Mouse (Mus musculus) hindbrain, embryonic 11.5 days (tissue): ENCODE measurements around the gene Hdhd5. TPM values are rescaled to one million over a fixed set of nuclear protein-coding genes. Genes with fewer than 3 reads are reported as not detected.

Experiments
- ATAC-seq: fragments of 200-750 bp; cut with Nextera tagmentation; 2 replicates; pipeline ENCODE4 v1.8.0; 2017; ENCODE audit warnings: mild to moderate bottlenecking, moderate TSS enrichment, moderate library complexity; ENCODE audit not compliant: low FRiP score
- DNase-seq: peaks from one replicate; pipeline ENCODE4 v3.0.0-alpha.2; 2015; ENCODE audit warnings: low spot score
- H3K27ac ChIP-seq: fragments of 300-500 bp; sonication (generic); 2 replicates; pipeline ENCODE4 v1.5.1; 2014; ENCODE audit warnings: mild to moderate bottlenecking, low read depth, low read length
- H3K27me3 ChIP-seq: fragments of 300-500 bp; sonication (generic); 2 replicates; pipeline ENCODE4 v1.6.1; 2014; ENCODE audit warnings: mild to moderate bottlenecking, low read length, moderate library complexity, mixed read lengths; ENCODE audit not compliant: control insufficient read depth, insufficient read depth
- H3K36me3 ChIP-seq: fragments of 300-500 bp; sonication (generic); 2 replicates; pipeline ENCODE4 v1.6.1; 2014; ENCODE audit warnings: mild to moderate bottlenecking, low read length, moderate library complexity, mixed read lengths; ENCODE audit not compliant: control insufficient read depth, insufficient read depth
- H3K4me1 ChIP-seq: fragments of 300-500 bp; sonication (generic); replicated peaks from 2 replicates; pipeline ENCODE4 v1.6.1; 2014; ENCODE audit warnings: low read length, mixed read lengths; ENCODE audit not compliant: control insufficient read depth, insufficient read depth
- H3K4me2 ChIP-seq: fragments of 300-500 bp; sonication (generic); replicated peaks from 2 replicates; pipeline ENCODE4 v1.6.1; 2014; ENCODE audit warnings: mild to moderate bottlenecking, low read depth, low read length
- H3K4me3 ChIP-seq: fragments of 300-500 bp; sonication (generic); 2 replicates; pipeline ENCODE4 v1.5.1; 2014; ENCODE audit warnings: low read depth, low read length
- H3K9ac ChIP-seq: fragments of 300-500 bp; sonication (generic); 2 replicates; pipeline ENCODE4 v1.6.1; 2014; ENCODE audit warnings: low read depth, low read length
- H3K9me3 ChIP-seq: fragments of 300-500 bp; sonication (generic); 2 replicates; pipeline ENCODE4 v1.6.1; 2016; ENCODE audit warnings: low read length; ENCODE audit not compliant: control insufficient read depth
- WGBS: fragments of 180-500 bp; shearing (Covaris S2); extraction: QIAGEN DNeasy Blood & Tissue Kit; methylation state at CpG from one replicate; pipeline ENCODE4 v1.1.7; 2014; 5-methylcytosine and 5-hydroxymethylcytosine counted together
- polyA plus RNA-seq: library from polyadenylated mRNA; unstranded; fragments of >200 nt; fragmentation: Nextera tagmentation; extraction: Ambion mirVana; gene quantifications from 2 replicates; pipeline ENCODE4 v1.2.1, GENCODE M21; 2014

Hdhd5 gene
- polyA plus RNA-seq, 1 experiment from 2014 or later = 13.8 TPM

- peak; percentile 50 for DNase-seq
- peak; percentile 61 for ATAC-seq
- H3K9ac ChIP-seq = peak overlapping the region; percentile 23; the same call in 1 of the 2 replicates
- H3K27ac ChIP-seq = peak overlapping the region; percentile 85
- H3K36me3 ChIP-seq = no peaks in the 10 kb centered on the region
- H3K4me2 ChIP-seq = 0 out of 2 replicates have a peak overlapping the region, but pooled peaks have one; percentile 17
- H3K27me3 ChIP-seq = no peaks in the 10 kb centered on the region
- 13% methylated on average over 8 of the region's 8 CpGs for WGBS
- no peak overlapping the region for H3K4me3 ChIP-seq
- H3K9me3 ChIP-seq = no peaks in the 10 kb centered on the region
- peaks cover 11% of the 10 kb centered on the region for H3K4me1 ChIP-seq
Measured at GRCm38 (mm10) chr6:120472455-120473140, 58.5 kb downstream of the Hdhd5 start.

DNA sequence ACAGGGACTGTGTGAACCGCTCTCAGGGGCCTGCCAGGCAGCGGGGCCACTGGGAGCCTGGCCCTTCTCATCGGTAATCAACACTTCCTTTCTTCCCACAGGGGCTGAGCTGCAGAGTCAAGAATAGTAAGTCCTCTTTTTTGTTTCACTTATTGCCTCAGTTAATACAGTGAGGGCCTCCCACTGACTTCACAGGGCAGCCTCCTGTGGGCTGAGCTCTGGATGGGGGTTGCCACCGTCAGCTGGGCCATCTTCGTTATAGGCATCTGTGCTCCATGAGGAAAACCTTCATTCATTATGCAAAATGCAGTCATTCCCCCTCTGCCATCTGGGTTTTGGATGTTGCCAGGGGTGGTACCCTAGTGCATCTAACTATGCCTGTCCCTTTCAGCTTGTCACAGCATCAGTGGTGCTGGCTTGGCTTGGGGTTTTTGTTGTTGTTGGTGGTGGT, 59.1 kb downstream of the Hdhd5 start:
- Histone ChIP-seq H3K27ac (peak overlapping the region; percentile 85), H3K4me2 (0 out of 2 replicates have a peak overlapping the region, but pooled peaks have one; percentile 17), H3K4me1 (peaks cover 11% of the 10 kb centered on the region), H3K9me3 (no peaks in the 10 kb centered on the region), H3K9ac (peak overlapping the region; percentile 21; the same call in 1 of the 2 replicates), H3K27me3 (no peaks in the 10 kb centered on the region), H3K36me3 (no peaks in the 10 kb centered on the region), H3K4me3 (no peak overlapping the region)
- DNase-seq (peak; percentile 61), ATAC-seq (peak; percentile 80)
- WGBS = 4% methylated on average over 5 of the region's 5 CpGs

DNA sequence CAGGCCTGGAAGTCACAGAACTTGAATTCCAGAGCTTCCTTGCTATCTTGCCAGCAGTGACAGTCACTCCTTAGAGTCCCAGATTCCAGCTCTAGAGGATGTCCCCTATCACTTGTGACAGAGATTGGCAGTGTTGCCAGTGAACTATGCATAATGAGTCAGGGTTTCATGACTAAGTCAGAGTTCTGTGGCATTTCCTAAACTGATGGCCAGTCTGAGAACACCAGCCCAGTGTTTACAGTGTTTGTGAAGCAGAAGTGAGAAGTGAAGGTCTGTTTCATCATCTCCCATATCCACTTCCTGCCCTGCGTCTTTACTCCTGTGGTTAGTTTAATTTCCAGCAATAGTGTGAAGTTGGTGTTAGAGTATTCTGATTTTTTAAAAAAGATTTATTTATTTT, 60.5 kb downstream of the Hdhd5 start:
- peaks cover 11% of the 10 kb centered on the region for H3K4me1 ChIP-seq
- no peak overlapping the region for H3K4me2 ChIP-seq
- H3K9me3 ChIP-seq = no peaks in the 10 kb centered on the region
- H3K4me3 ChIP-seq = no peak overlapping the region
- WGBS = 97% methylated on average over 1 of the region's 1 CpGs
- no peak overlapping the region for H3K27ac ChIP-seq
- H3K36me3 ChIP-seq = no peaks in the 10 kb centered on the region
- DNase-seq (no peak), ATAC-seq (no peak)
- no peaks in the 10 kb centered on the region for H3K27me3 ChIP-seq
- H3K9ac ChIP-seq = no peak overlapping the region

DNA sequence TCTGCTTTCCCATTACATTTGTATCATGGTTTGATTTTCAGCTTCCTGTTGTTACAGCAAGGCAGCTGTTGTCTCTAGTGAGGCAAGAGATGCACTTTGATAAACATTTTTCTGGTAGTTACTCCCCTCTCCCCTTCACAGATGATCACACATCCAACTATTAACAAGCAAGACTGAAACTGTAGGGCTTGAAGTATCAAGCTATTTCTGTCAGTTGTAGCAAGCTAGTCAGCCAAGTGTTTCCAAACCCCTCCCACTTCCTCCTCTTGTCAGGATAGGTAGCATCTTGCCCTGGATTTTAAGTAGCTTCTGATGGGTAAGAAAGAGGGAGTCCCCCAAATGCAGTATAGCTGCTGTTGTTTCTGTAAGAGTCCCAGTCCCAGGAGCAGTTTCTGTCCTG, 61.3 kb downstream of the Hdhd5 start:
- no peaks in the 10 kb centered on the region for H3K36me3 ChIP-seq
- no peaks in the 10 kb centered on the region for H3K9me3 ChIP-seq
- H3K4me1 ChIP-seq = peaks cover 11% of the 10 kb centered on the region
- DNase-seq = no peak
- H3K4me3 ChIP-seq = no peak overlapping the region
- H3K4me2 ChIP-seq = no peak overlapping the region
- no peak overlapping the region for H3K27ac ChIP-seq
- peaks cover under 1% of the 10 kb centered on the region; the same call in 1 of the 2 replicates for H3K27me3 ChIP-seq
- no peak for ATAC-seq
- H3K9ac ChIP-seq = no peak overlapping the region

DNA sequence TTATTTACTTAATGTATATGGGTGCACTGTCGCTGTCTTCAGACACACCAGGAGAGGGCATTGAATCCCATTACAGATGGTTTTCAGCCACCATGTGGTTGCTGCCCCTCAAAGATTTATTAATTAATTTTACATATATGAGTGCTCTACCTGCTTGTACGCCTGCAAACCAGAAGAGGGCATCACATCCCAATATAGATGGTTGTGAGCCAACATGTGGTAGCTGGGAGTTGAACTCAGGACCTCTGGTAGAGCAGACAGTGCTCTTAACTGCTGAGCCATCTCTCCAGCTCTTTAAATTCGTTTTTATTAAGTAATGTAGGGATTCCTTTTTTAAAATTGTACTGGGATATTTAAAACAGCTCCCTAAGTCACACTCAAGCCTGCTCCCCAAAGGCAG, 61.9 kb downstream of the Hdhd5 start:
- H3K4me2 ChIP-seq = no peak overlapping the region
- no peak overlapping the region for H3K9ac ChIP-seq
- H3K4me1 ChIP-seq = peaks cover 11% of the 10 kb centered on the region
- H3K27me3 ChIP-seq = peaks cover 6% of the 10 kb centered on the region
- ATAC-seq = no peak
- WGBS = 75% methylated on average over 3 of the region's 3 CpGs
- no peaks in the 10 kb centered on the region for H3K36me3 ChIP-seq
- H3K4me3 ChIP-seq = no peak overlapping the region
- no peak overlapping the region for H3K27ac ChIP-seq
- no peaks in the 10 kb centered on the region for H3K9me3 ChIP-seq
- no peak for DNase-seq

DNA sequence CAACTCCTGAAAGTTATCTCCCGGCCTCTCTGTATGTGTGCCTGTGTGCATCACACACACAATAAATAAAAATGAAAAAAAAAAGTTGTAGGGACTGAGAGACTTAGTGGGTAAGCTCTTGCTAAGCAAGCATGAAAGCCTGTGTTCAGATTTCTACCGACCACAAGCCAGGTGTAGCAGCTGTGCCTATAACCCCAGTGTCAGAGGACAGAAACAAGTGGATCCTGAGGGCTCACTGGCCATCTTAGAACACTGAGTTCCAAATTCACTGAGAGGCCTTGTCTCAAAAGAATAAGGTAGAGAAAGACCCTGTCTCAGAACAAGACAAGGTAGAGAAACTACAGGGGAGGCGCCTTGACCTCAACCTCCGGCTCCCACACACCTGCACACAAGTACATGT, 62.9 kb downstream of the Hdhd5 start:
- Histone ChIP-seq H3K27me3 (peaks cover 13% of the 10 kb centered on the region), H3K27ac (no peak overlapping the region), H3K4me1 (peaks cover 8% of the 10 kb centered on the region), H3K4me3 (no peak overlapping the region), H3K9me3 (no peaks in the 10 kb centered on the region), H3K4me2 (no peak overlapping the region), H3K9ac (no peak overlapping the region), H3K36me3 (no peaks in the 10 kb centered on the region)
- ATAC-seq = no peak
- WGBS = 95% methylated on average over 4 of the region's 4 CpGs
- DNase-seq = no peak

GRCm38 (mm10) chr6:120466609-120467329, 64.3 kb downstream of the Hdhd5 start:
- Histone ChIP-seq H3K4me2 (no peak overlapping the region), H3K4me1 (no peaks in the 10 kb centered on the region), H3K27me3 (peaks cover 21% of the 10 kb centered on the region), H3K36me3 (no peaks in the 10 kb centered on the region), H3K9ac (no peak overlapping the region), H3K9me3 (no peaks in the 10 kb centered on the region), H3K4me3 (no peak overlapping the region), H3K27ac (no peak overlapping the region)
- WGBS = 78% methylated on average over 10 of the region's 10 CpGs
- DNase-seq = no peak
- no peak for ATAC-seq

- Histone ChIP-seq H3K4me1 (no peaks in the 10 kb centered on the region), H3K4me3 (no peak overlapping the region), H3K27ac (no peak overlapping the region), H3K4me2 (no peak overlapping the region), H3K36me3 (no peaks in the 10 kb centered on the region), H3K9me3 (no peaks in the 10 kb centered on the region), H3K9ac (no peak overlapping the region), H3K27me3 (peaks cover 25% of the 10 kb centered on the region)
- ATAC-seq (no peak), DNase-seq (no peak)
- WGBS = 50% methylated on average over 4 of the region's 4 CpGs
Measured at GRCm38 (mm10) chr6:120465393-120465792, 65.7 kb downstream of the Hdhd5 start.
